Mouse (Mus musculus) megakaryocyte, adult 5-6 weeks (primary cell): ENCODE data around the gene Nedd8. TPM values are rescaled to one million over a fixed set of nuclear protein-coding genes. Genes with fewer than 3 reads are reported as not detected.

Experiments used
- ATAC-seq: 2 replicates; pipeline ENCODE4 v1.8.0; 2016; ENCODE audit warnings: mild to moderate bottlenecking, inconsistent platforms; ENCODE audit not compliant: poor library complexity, severe bottlenecking
- total RNA-seq, 2 experiments: library from RNA; stranded (forward) in 1 of 2; stranded (reverse) in 1 of 2; fragments of 153-499, 151-499 nt in 1 of 2; fragments of 221-1000, 200-1000 nt in 1 of 2; gene quantifications; 2 replicates each; pipeline versions ENCODE4 v1.2.3 to v1.2.4; 2015 to 2017

Gene Nedd8
- total RNA-seq, 2 experiments from 2014 or later: 326 to 421 TPM

DNA sequence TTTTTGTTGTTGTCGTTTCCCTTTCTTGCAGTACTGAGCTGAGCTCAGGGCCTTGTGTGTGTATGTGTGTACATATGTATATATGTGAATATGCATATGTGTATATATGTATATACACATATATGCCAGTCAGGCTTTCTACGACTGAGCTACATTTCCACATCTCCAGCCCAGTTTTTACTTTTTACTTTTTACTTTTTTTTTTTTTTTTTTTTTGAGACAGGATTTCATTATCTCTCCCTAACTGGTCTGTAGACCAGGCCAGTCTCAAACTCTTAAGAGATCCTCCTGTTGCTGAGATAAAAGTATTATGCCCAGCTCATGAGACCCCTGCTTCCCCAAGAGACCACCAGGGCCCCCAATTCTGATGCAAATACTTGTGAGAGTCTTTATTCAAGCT lies 55.1 kb downstream of the Nedd8 start:
- no peak for ATAC-seq

DNA sequence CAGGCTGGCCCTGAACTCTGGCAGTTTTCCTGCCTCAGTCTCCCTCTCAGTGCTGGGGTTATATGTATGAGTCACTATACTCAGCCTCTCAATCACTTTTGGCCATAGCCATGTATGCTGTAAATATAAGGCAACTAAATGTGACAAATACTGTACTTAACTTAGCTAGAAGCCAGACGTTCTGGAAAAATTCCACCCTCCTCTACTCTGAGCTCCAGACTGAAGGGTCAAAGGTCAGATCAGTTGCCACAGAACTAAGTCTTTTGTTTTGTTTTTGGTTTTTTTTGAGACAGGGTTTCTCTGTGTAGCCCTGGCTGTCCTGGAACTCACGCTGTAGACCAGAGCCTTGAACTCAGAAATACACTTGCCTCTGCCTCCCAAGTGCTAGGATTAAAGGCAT lies 56.0 kb downstream of the Nedd8 start:
- no peak for ATAC-seq

DNA sequence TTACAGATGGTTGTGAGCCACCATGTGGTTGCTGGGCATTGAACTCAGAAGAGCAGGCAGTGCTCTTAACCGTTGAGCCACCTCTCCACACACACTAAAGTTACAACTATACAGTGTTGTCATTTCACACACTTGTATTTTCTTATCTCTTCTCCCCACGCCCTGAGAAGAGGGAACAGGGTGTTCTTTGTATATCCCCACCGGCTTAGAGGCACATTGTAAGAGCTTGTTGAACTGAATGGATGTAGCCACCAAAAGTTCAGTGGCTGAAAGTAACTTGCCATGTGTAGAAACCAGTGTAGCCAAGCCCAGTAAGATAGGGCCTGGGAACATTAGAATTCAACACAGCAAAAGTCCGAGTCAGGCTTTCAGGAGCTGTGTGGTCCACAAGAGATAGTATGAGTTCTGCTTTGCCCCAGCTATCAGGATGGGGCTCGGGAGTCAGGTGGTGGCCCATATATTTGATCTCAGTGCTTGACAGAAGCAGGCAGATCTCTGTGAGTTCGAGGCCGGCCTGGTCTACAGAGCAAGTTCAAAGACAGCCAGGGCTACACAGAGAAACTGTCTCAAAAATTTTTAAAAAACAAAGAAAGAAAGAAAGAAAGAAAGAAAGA lies 57.3 kb downstream of the Nedd8 start:
- ATAC-seq: no peak

DNA sequence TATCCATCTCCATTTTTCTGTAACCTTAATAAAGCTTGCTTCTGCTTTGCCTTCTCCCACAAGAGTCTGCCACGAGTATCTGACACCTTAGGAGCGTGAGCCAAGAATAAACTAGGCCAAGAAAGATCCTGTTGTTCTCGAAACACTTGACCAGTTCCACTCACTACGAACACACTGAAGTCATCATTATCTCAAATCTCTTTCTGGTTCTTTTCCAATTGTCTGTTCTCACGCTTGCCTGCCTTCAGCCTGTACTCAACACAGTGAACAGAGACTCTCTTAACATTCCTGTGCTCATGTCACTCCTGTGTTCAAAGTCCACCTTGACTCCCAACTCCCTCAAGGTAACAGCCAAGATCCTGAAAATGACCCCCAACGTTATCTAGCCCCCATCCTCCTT lies 58.6 kb downstream of the Nedd8 start:
- ATAC-seq: no peak

Other genes starting within 250 kb of the Nedd8 start
Only the 30 nearest of the 35 such genes appear.
- gene Carmil3, start 181.5 kb downstream of the Nedd8 start, total RNA-seq (2015): 0.16 and 1.5 TPM in 2 replicates
- 0.15 TPM in 1 of 2 replicates, not detected in the other for gene Carmil3, start 181.5 kb downstream of the Nedd8 start, total RNA-seq (2017)
- not detected in 2 replicates for gene Cpne6, start 161.7 kb downstream of the Nedd8 start, total RNA-seq (2015)
- not detected in 2 replicates for gene Cpne6, start 161.7 kb downstream of the Nedd8 start, total RNA-seq (2017)
- gene Nrl, start 147.1 kb downstream of the Nedd8 start, total RNA-seq (2015): not detected in 2 replicates
- not detected in 2 replicates for gene Nrl, start 147.1 kb downstream of the Nedd8 start, total RNA-seq (2017)
- 11.7 and 16.0 TPM in 2 replicates for gene Pck2, start 131.9 kb downstream of the Nedd8 start, total RNA-seq (2015)
- gene Pck2, start 131.9 kb downstream of the Nedd8 start, total RNA-seq (2017): 26.3 and 30.3 TPM in 2 replicates
- 41.6 and 47.3 TPM in 2 replicates for gene Dcaf11, start 112.1 kb downstream of the Nedd8 start, total RNA-seq (2015)
- gene Dcaf11, start 112.1 kb downstream of the Nedd8 start, total RNA-seq (2017): 43.5 and 107 TPM in 2 replicates
- 2.1 and 4.1 TPM in 2 replicates for gene A730061H03Rik, start 111.7 kb downstream of the Nedd8 start, total RNA-seq (2015)
- 2.6 and 9.3 TPM in 2 replicates for gene A730061H03Rik, start 111.7 kb downstream of the Nedd8 start, total RNA-seq (2017)
- gene Fitm1, start 96.5 kb downstream of the Nedd8 start, total RNA-seq (2015): 0.33 TPM in 1 of 2 replicates, not detected in the other
- not detected in 2 replicates for gene Fitm1, start 96.5 kb downstream of the Nedd8 start, total RNA-seq (2017)
- 707 and 794 TPM in 2 replicates for gene Psme1, start 94.0 kb downstream of the Nedd8 start, total RNA-seq (2015)
- 278 and 305 TPM in 2 replicates for gene Psme1, start 94.0 kb downstream of the Nedd8 start, total RNA-seq (2017)
- 11.2 and 15.9 TPM in 2 replicates for gene Emc9, start 86.8 kb downstream of the Nedd8 start, total RNA-seq (2015)
- 8.2 and 10.5 TPM in 2 replicates for gene Emc9, start 86.8 kb downstream of the Nedd8 start, total RNA-seq (2017)
- gene Psme2, start 81.0 kb downstream of the Nedd8 start, total RNA-seq (2015): 420 and 439 TPM in 2 replicates
- gene Psme2, start 81.0 kb downstream of the Nedd8 start, total RNA-seq (2017): 286 and 332 TPM in 2 replicates
- 27.2 and 42.8 TPM in 2 replicates for gene Rnf31, start 80.4 kb downstream of the Nedd8 start, total RNA-seq (2015)
- 20.2 and 25.7 TPM in 2 replicates for gene Rnf31, start 80.4 kb downstream of the Nedd8 start, total RNA-seq (2017)
- gene Irf9, start 68.6 kb downstream of the Nedd8 start, total RNA-seq (2015): 69.7 and 70.9 TPM in 2 replicates
- gene Irf9, start 68.6 kb downstream of the Nedd8 start, total RNA-seq (2017): 92.0 and 98.7 TPM in 2 replicates
- 0.42 and 2.2 TPM in 2 replicates for gene Rec8, start 54.1 kb downstream of the Nedd8 start, total RNA-seq (2015)
- gene Rec8, start 54.1 kb downstream of the Nedd8 start, total RNA-seq (2017): 0.15 and 2.2 TPM in 2 replicates
- gene Ipo4, start 36.2 kb downstream of the Nedd8 start, total RNA-seq (2015): 8.8 and 11.4 TPM in 2 replicates
- 2.1 and 5.1 TPM in 2 replicates for gene Ipo4, start 36.2 kb downstream of the Nedd8 start, total RNA-seq (2017)
- 1.3 and 4.3 TPM in 2 replicates for gene Gm49378, start 34.2 kb downstream of the Nedd8 start, total RNA-seq (2015)
- 0.84 and 1.7 TPM in 2 replicates for gene Gm49378, start 34.2 kb downstream of the Nedd8 start, total RNA-seq (2017)
- gene Tm9sf1, start 28.3 kb downstream of the Nedd8 start, total RNA-seq (2015): 35.3 and 41.1 TPM in 2 replicates
- 50.8 and 53.5 TPM in 2 replicates for gene Tm9sf1, start 28.3 kb downstream of the Nedd8 start, total RNA-seq (2017)
- 1.0 and 1.4 TPM in 2 replicates for gene Tssk4, start 21.9 kb downstream of the Nedd8 start, total RNA-seq (2015)
- gene Tssk4, start 21.9 kb downstream of the Nedd8 start, total RNA-seq (2017): 0.26 and 0.89 TPM in 2 replicates
- 30.5 and 34.4 TPM in 2 replicates for gene Mdp1, start 11.6 kb downstream of the Nedd8 start, total RNA-seq (2015)
- 27.0 and 28.3 TPM in 2 replicates for gene Mdp1, start 11.6 kb downstream of the Nedd8 start, total RNA-seq (2017)
- 24.0 and 24.8 TPM in 2 replicates for gene Gmpr2, start 183 bp downstream of the Nedd8 start, total RNA-seq (2015)
- 26.2 and 29.7 TPM in 2 replicates for gene Gmpr2, start 183 bp downstream of the Nedd8 start, total RNA-seq (2017)
- 24.2 and 27.2 TPM in 2 replicates for gene Tinf2, start 9.7 kb upstream of the Nedd8 start, total RNA-seq (2015)
- gene Tinf2, start 9.7 kb upstream of the Nedd8 start, total RNA-seq (2017): 25.1 and 39.8 TPM in 2 replicates
- gene Tgm1, start 41.8 kb upstream of the Nedd8 start, total RNA-seq (2015): 1.6 and 1.7 TPM in 2 replicates
- gene Tgm1, start 41.8 kb upstream of the Nedd8 start, total RNA-seq (2017): 1.0 and 2.1 TPM in 2 replicates
- gene Rabggta, start 50.1 kb upstream of the Nedd8 start, total RNA-seq (2015): 10.0 and 12.5 TPM in 2 replicates
- 8.5 and 13.7 TPM in 2 replicates for gene Rabggta, start 50.1 kb upstream of the Nedd8 start, total RNA-seq (2017)
- 112 and 121 TPM in 2 replicates for gene Dhrs1, start 73.6 kb upstream of the Nedd8 start, total RNA-seq (2015)
- 44.1 and 55.0 TPM in 2 replicates for gene Dhrs1, start 73.6 kb upstream of the Nedd8 start, total RNA-seq (2017)
- gene Nop9, start 73.6 kb upstream of the Nedd8 start, total RNA-seq (2015): 10.4 and 12.2 TPM in 2 replicates
- 11.7 and 13.9 TPM in 2 replicates for gene Nop9, start 73.6 kb upstream of the Nedd8 start, total RNA-seq (2017)
- gene Cideb, start 86.3 kb upstream of the Nedd8 start, total RNA-seq (2015): 0.27 and 1.5 TPM in 2 replicates
- 0.22 TPM in 1 of 2 replicates, not detected in the other for gene Cideb, start 86.3 kb upstream of the Nedd8 start, total RNA-seq (2017)
- gene Ltb4r2, start 89.3 kb upstream of the Nedd8 start, total RNA-seq (2015): 0.16 and 0.21 TPM in 2 replicates
- 0.33 and 0.53 TPM in 2 replicates for gene Ltb4r2, start 89.3 kb upstream of the Nedd8 start, total RNA-seq (2017)
- 41.4 and 46.4 TPM in 2 replicates for gene Ltb4r1, start 93.8 kb upstream of the Nedd8 start, total RNA-seq (2015)
- 57.4 and 68.0 TPM in 2 replicates for gene Ltb4r1, start 93.8 kb upstream of the Nedd8 start, total RNA-seq (2017)
- gene Adcy4, start 112.0 kb upstream of the Nedd8 start, total RNA-seq (2015): not detected in 2 replicates
- gene Adcy4, start 112.0 kb upstream of the Nedd8 start, total RNA-seq (2017): 0.15 TPM in 1 of 2 replicates, not detected in the other
- gene Ripk3, start 116.7 kb upstream of the Nedd8 start, total RNA-seq (2015): 79.0 and 82.5 TPM in 2 replicates
- 24.2 and 30.0 TPM in 2 replicates for gene Ripk3, start 116.7 kb upstream of the Nedd8 start, total RNA-seq (2017)
- gene Nfatc4, start 151.0 kb upstream of the Nedd8 start, total RNA-seq (2015): not detected in 2 replicates
- not detected in 2 replicates for gene Nfatc4, start 151.0 kb upstream of the Nedd8 start, total RNA-seq (2017)